Mouse (Mus musculus): ENCODE data around the gene Eppin.

- no peak for TF ChIP-seq MAZ (IDR thresholded peaks at IDR 0.05; ENCODE audit: low read depth, low read length)
- TF ChIP-seq TBP (conservative IDR thresholded peaks at IDR 0.05; ENCODE audit: low read depth, low read length), result no peak
- no peak for TF ChIP-seq ETS1 (conservative IDR thresholded peaks at IDR 0.05; ENCODE audit: low read depth, low read length)
- no peak for TF ChIP-seq HCFC1 (IDR thresholded peaks at IDR 0.05; ENCODE audit: low read depth, low read length)
These were observed 15.4 kb upstream of the Eppin start for GRCm38 (mm10) chr2:164608781-164609180.
